Mouse (Mus musculus) spleen, postnatal 14 days (tissue): ENCODE measurements around the gene Nans.
A peak's percentile ranks its signal among the peaks of the same experiment; 100 is the strongest.

Experiments
- DNase-seq, 2 experiments: peaks; one replicate each; pipeline ENCODE4 v3.0.0; 2021 to 2022; ENCODE audit warnings: low spot score in 2 of 2

Nans gene

DNA sequence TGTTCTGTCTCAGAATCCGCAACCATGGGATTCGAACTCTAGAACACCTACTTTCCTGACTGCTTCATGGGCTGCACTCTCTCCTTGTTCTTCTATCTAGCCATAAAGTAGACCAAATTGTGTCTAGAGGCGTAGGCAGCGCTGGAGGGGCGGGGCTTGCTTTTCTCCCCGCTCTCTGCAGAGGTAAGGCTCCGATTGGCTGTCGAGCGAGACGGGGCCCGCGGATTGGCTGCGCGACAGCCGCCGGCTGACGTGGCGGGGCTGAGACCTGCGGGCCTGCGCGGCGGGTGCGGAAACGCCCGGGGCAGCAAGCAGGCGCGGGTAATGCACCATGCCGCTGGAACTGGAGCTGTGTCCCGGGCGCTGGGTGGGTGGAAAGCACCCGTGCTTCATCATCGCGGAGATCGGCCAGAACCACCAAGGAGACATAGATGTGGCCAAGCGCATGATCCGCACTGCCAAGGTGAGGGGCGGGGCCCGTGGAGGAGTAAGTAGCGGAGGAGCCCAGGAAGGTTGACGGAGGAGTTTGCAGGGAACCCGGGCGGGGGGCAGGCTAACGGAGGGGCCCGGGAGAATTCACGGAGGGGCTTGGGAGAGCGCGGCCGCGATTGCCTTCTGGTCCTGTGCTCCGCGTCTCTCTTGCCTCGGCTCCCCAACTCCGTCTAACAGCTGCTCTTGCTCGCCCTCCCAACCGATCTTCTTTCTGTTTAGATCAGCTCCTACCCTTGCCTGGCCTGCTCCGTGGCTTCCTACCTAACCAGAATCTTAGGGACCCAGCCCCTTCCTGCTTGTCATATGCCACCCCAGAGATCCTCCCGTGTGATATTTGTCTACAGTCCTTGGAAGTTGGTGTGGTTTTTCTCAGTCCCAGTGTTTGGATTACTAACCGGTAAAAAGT lies at the start of gene Nans:
TSS of gene Nans (plus strand) at position 221 of the 898 bp plus-strand sequence.
- peak; percentile 92 to 93 for DNase-seq

DNA sequence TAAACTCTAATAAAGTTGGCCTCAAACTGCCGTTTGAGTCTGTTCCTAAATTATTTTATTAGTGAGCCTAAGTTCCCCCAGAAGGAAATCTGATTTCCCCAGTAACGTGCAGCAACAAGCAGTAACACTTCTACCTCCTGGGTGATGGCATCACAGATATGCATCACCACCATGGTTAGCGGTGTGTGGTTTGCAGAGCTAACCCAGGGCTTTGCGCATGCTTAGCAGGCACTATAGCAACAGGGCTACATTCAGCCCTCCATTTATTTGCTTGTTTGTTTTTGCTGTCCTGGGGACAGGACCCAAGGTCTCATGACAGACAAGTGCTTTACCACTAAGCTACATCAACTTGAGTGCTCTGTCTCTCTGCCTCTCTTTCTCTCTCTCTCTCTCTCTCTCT lies 46.5 kb upstream of the Nans start:
- DNase-seq, result no peak

GRCm38 (mm10) chr4:46445237-46445945 lies 43.7 kb upstream of the Nans start:
- no peak for DNase-seq

- DNase-seq, result no peak
Observed at GRCm38 (mm10) chr4:46447461-46447860, 41.6 kb upstream of the Nans start.

- no peak for DNase-seq
Observed at GRCm38 (mm10) chr4:46448886-46449285, 40.2 kb upstream of the Nans start.

DNA sequence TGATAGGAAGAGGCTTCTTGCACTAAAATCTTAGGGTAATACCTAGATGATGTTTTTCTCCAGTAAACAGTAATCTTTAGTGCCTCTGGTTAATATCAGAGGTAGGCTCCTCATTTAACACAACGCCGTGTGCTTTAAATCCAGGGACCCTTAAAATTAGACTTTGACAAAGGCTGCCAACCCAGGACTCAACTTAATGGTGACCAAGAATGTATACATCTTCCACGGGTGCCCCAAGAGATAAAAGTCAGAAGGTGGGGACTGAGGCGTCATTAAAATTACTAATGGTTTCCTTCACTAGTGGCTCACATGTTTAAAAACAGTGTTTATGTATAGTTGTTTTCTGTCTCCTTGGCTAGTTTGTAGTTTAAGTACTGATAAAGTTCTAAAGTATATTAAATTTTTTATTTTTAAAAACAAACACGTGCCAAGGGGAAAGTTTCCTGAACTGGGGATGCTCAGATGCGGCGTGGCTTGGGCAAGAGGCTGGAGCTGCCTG lies 39.0 kb upstream of the Nans start:
- DNase-seq, result no peak

GRCm38 (mm10) chr4:46450519-46451131 lies 38.4 kb upstream of the Nans start, which contains the start of gene Anp32b:
Gene Anp32b (plus strand): TSS chr4:46450902.
- peak; percentile 91 to 92 for DNase-seq

GRCm38 (mm10) chr4:46451240-46451757 lies 37.7 kb upstream of the Nans start:
- DNase-seq, result peak; percentile 59 to 67

GRCm38 (mm10) chr4:46451758-46452480 lies 37.1 kb upstream of the Nans start:
- peak; percentile 47 to 59 for DNase-seq

DNA sequence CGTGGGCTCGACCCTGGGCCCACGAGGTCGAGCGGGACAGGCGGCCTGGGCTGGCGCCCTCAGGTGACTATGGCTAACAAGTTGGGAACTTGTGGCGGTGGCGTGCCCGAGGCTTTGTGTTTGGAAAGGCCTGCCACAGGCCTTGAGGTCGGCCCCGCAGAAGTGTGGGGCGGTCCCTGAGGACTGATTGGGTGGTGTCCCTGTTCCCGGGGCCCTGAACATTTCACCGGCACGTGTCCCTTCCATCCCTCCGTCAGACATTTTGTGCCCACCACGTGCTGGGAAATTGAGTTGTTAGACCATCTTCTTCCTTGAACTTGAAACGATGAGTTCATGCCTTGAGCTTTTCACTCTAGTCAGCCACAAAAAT lies 36.6 kb upstream of the Nans start:
- DNase-seq, result peak; percentile 49 to 56

GRCm38 (mm10) chr4:46452855-46453719 lies 36.0 kb upstream of the Nans start:
- DNase-seq, result no peak

GRCm38 (mm10) chr4:46454097-46454864 lies 34.8 kb upstream of the Nans start:
- DNase-seq, result no peak

- no peak for DNase-seq
Observed at GRCm38 (mm10) chr4:46456762-46457161, 32.3 kb upstream of the Nans start.

GRCm38 (mm10) chr4:46457186-46457585 lies 31.9 kb upstream of the Nans start:
- no peak for DNase-seq

- DNase-seq, result no peak
Observed at GRCm38 (mm10) chr4:46458411-46458810, 30.6 kb upstream of the Nans start.

GRCm38 (mm10) chr4:46463130-46463830 lies 25.8 kb upstream of the Nans start:
- DNase-seq, result peak in 1 of 2 experiments; percentile 66

DNA sequence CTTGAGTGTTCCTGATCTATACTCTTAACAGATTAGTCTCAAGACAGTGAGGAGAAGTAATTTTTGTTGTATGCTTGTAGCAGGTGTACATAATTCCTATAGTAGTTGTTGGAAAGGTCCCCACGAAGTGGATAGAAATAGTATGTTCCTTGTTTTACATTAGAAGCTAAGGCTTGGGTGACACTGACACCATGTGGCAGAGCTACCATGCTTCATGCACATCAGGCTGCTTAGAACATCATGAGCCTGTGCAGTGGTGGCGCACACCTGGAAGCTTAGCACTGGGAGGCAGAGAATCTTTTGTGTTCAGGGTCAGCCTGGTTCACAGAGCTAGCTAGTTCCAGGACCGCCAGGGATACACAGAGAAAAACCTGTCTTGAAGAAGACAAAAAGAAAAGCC lies 23.3 kb upstream of the Nans start:
- no peak for DNase-seq

- DNase-seq, result no peak
Observed at GRCm38 (mm10) chr4:46475101-46475500, 13.9 kb upstream of the Nans start.

DNA sequence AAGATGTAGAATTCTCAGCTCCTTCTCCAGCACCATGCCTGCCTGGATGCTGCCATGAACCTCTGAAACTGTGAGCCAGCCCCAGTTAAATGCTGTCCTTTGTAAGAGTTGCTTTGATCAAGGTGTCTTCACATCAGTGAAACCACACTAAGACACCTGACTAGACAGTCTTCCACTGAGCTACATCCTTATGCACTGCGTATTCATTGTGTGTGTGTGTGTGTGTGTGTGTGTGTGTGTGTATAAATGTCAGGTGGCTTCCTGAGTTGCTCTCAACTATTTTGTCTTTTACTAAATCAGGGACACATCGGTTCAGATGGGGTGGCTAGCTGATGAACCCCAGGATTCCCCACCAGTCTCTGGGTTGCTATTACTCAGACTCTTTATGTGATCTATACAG lies 10.0 kb upstream of the Nans start:
- no peak for DNase-seq
